Mouse (Mus musculus): ENCODE results near the gene Gm17617. TPM values are rescaled to one million over a fixed set of nuclear protein-coding genes. Genes with fewer than 3 reads are reported as not detected.
A peak's percentile ranks its signal among the peaks of the same experiment; 100 is the strongest.
"Not testable (repeated sequence)": the region's sequence is repeated elsewhere in the genome, so short reads cannot be mapped to it uniquely, and the experiment has no call there.

Gm17617 gene
- polyA plus RNA-seq, 1 experiment: not detected

DNA sequence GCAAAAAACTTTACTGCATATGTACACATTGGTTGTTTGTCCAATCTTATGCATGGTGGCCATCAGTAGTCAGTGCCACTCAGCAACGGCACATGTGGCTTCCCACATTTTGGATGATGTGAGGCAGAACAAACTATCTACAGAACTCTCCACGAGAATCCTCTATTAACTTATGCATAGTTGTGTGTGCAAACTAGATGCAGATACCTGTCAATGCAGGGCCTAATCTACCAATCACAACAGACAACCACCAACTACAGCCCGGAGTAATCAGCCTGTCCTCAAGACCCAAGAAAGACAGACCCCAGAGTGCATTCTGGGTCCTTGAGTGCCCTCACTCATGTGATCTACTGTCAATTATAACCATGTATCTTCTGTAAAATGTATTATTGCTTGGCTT is 31.0 kb downstream of the Gm17617 start:
- Histone ChIP-seq H3K4me3 (ENCODE audit: insufficient read depth, low read depth, low read length) (no peak overlapping the region), H3K4me1 (ENCODE audit: control insufficient read depth, insufficient read depth, insufficient read length, low read length) (peaks cover 5% of the 10 kb centered on the region), H3K27ac (replicated peaks; ENCODE audit: low read depth, low read length) (no peak overlapping the region)

DNA sequence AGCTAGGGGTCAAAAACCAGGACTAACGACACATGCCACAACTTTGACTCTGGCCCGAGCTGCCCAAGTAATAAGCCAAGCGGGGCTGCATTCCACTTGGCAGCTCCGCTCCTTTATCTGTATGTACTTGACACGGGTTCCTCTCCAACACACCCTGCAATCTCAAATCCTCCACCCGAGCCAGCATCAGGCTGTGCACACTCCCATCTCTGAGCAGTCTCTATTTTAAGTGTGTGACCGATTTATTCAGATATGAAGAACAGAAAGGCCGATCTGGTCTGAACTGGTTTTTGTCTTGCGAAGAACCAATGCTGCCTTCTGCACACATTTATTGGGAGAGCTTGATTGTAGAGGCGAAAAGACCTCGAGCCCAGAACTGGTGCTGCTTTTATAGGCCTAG is 31.7 kb downstream of the Gm17617 start:
- Histone ChIP-seq H3K4me1 (ENCODE audit: control insufficient read depth, insufficient read depth, insufficient read length, low read length) (peaks cover 5% of the 10 kb centered on the region), H3K4me3 (ENCODE audit: insufficient read depth, low read depth, low read length) (no peak overlapping the region), H3K27ac (replicated peaks; ENCODE audit: low read depth, low read length) (no peak overlapping the region)

DNA sequence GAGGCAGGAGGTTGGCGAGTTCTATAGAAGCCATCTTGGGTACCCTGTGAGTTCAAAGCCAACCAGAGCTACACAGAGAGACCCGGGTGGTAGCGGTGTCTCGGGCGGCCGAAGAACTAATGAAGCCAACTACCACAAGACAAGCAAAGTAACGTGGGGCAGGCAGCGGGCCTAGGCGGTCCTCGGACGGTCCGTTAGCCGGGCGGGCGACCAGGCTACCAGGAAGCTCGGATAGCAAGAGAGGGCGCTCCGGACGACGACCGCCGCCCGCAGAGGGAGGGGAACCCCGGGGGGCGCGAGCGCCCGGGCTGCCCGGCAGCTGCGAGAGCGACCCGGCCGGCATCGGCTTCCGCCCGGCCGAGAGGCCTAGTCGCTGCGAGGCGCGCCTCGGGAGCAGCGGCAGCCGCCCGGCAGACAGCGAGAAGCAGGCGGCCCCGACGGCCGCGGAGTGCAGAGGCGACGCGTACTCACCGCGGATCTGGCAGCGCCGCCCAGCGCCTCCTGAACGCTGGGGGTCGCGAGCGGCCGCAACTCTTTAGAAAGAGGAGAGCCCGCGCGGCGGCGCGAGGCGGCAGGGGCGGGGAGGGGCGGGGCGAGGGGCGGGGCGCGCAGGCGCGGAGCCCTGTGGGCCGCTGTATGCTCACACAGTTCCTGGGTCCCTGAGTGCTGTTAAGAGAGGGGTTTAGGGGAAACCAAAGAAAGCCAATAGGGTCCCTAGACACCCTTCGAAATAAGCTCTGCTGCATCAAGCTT is 33.4 kb downstream of the Gm17617 start, which contains the start of gene Uimc1:
TSS of gene Uimc1 (minus strand) at position 575 of the 753 bp plus-strand sequence.
- Histone ChIP-seq H3K27ac (replicated peaks; ENCODE audit: low read depth, low read length) (peak within 1 kb of the TSS; percentile 32), H3K4me1 (ENCODE audit: control insufficient read depth, insufficient read depth, insufficient read length, low read length) (no peaks in the 10 kb centered on the region), H3K4me3 (ENCODE audit: insufficient read depth, low read depth, low read length) (peak within 1 kb of the TSS; percentile 95)

DNA sequence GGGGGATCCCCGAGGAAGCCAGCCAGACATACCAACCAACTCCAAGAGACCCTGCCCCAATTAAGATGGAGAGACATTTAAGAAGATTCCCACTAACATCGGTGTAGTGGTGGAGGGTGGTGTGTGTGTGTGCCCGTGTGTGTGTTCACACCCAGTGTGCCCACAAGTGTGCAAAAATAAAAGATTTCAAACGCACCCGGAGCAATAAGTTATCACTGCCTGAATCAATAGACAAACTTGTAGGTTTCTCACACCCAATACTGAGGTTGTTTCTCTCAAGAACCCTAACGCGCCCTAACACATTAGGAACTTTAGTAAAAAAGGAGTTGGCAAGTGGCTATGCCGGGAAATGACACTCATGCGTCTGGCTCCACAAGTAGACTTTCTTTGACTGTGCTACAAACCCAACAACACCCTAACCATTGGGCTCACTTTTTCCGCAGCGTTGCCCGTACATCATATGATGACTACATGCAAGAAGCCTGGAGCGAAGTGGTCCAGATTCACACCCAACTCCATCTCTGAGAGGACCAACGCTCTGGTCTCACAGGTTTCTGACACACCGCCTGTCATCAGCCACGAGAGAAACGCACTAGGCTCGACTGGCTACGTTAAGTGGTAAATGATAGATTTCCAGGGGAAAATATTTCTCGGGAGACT is 34.2 kb downstream of the Gm17617 start:
- Histone ChIP-seq H3K4me1 (ENCODE audit: control insufficient read depth, insufficient read depth, insufficient read length, low read length) (no peaks in the 10 kb centered on the region), H3K27ac (replicated peaks; ENCODE audit: low read depth, low read length) (peak overlapping the region; percentile 32), H3K4me3 (ENCODE audit: insufficient read depth, low read depth, low read length) (peak overlapping the region; percentile 95)

DNA sequence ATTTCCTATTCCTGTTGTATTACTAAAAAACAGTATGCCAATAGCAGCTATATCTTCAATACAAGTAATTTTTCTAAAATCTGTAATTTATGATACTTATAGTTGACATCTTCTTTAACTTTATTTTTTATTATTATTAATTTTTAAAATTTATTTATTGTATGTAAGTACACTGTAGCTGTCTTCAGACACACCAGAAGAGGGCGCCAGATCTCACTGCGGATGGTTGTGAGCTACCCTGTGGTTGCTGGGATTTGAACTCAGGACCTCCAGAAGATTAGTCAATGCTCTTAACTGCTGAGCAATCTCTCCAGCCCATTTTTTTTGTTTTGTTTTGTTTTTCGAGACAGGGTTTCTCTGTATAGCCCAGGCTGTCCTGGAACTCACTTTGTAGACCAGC is 35.5 kb downstream of the Gm17617 start:
- not testable (repeated sequence) for H3K4me1 ChIP-seq (ENCODE audit: control insufficient read depth, insufficient read depth, insufficient read length, low read length); H3K4me3 ChIP-seq (ENCODE audit: insufficient read depth, low read depth, low read length); H3K27ac ChIP-seq (replicated peaks; ENCODE audit: low read depth, low read length)

DNA sequence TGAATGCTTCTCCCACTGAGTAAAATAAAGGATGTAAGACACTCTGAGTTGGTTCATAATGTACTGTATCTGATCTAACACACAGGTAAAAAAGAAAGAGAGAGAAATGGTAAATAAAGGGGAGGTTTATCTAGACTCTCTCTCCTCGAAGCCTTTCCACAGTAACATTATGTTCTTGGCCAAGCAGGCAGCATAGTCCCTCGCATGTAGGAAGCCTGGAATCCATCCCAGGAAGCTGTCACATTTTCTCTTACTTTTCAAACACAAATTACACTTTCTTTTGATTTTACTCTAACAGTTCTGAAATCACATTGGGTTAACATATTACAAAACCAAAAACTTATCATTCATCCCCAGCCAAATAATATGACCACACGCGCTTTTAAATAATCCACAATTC is 40.8 kb downstream of the Gm17617 start:
- Histone ChIP-seq H3K4me3 (ENCODE audit: insufficient read depth, low read depth, low read length) (no peak overlapping the region), H3K4me1 (ENCODE audit: control insufficient read depth, insufficient read depth, insufficient read length, low read length) (no peaks in the 10 kb centered on the region)

More for the DNA sequence above, 40.8 kb downstream of the Gm17617 start:
- no peak overlapping the region for H3K27ac ChIP-seq (replicated peaks; ENCODE audit: low read depth, low read length)

Other genes with a start within 250 kb of the Gm17617 start
- gene Unc5a, start 184.1 kb downstream of the Gm17617 start, polyA plus RNA-seq (2012; ENCODE audit: insufficient read depth, insufficient read length, missing spikeins): 3.1 and 3.6 TPM in 2 replicates
- gene Hk3, start 112.2 kb downstream of the Gm17617 start, polyA plus RNA-seq (2012; ENCODE audit: insufficient read depth, insufficient read length, missing spikeins): 0.59 and 1.4 TPM in 2 replicates
- gene Uimc1, start 33.2 kb downstream of the Gm17617 start, polyA plus RNA-seq (2012; ENCODE audit: insufficient read depth, insufficient read length, missing spikeins): 16.8 and 21.5 TPM in 2 replicates
- 3.0 and 4.4 TPM in 2 replicates for gene Zfp346, start 28.2 kb downstream of the Gm17617 start, polyA plus RNA-seq (2012; ENCODE audit: insufficient read depth, insufficient read length, missing spikeins)
- gene Fgfr4, start 19.1 kb upstream of the Gm17617 start, polyA plus RNA-seq (2012; ENCODE audit: insufficient read depth, insufficient read length, missing spikeins): not detected in 2 replicates
- 24.0 and 34.1 TPM in 2 replicates for gene Nsd1, start 76.2 kb upstream of the Gm17617 start, polyA plus RNA-seq (2012; ENCODE audit: insufficient read depth, insufficient read length, missing spikeins)
- 116 and 125 TPM in 2 replicates for gene Prelid1, start 187.0 kb upstream of the Gm17617 start, polyA plus RNA-seq (2012; ENCODE audit: insufficient read depth, insufficient read length, missing spikeins)
- 40.0 and 56.9 TPM in 2 replicates for gene Rab24, start 188.4 kb upstream of the Gm17617 start, polyA plus RNA-seq (2012; ENCODE audit: insufficient read depth, insufficient read length, missing spikeins)
- gene Mxd3, start 196.3 kb upstream of the Gm17617 start, polyA plus RNA-seq (2012; ENCODE audit: insufficient read depth, insufficient read length, missing spikeins): not detected in 2 replicates
- gene Lman2, start 229.2 kb upstream of the Gm17617 start, polyA plus RNA-seq (2012; ENCODE audit: insufficient read depth, insufficient read length, missing spikeins): 87.3 and 88.0 TPM in 2 replicates
- not detected in 2 replicates for gene Rgs14, start 236.2 kb upstream of the Gm17617 start, polyA plus RNA-seq (2012; ENCODE audit: insufficient read depth, insufficient read length, missing spikeins)